Mouse (Mus musculus): ENCODE measurements at regions not wholly inside any gene's neighbourhood (a gene's known extent, or its start where the extent isn't known, plus 50 kb on each side); places are given as distances from the start of the nearest gene placed in this dataset.

DNA sequence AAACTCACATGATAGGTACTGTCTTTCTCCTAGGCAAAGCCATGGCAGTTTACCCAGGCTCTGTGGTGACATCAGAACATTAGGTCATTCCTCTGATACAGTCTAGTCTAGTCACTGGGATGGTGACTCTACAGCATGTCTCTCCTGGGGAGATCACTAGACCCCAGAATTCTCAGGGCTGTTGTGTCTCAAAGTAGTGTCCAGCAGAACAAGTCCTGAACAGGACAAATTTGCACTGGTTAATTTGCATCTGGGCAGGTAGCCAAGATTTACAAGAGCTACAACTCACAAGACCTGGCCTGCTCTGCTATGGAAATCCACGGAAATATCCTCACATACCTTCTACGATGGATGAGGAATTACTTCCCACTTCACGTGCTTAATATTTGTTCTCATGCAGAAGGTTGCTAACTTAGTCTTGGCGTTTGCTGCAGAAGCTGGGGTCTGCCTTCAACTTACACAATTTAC lies 88.2 kb upstream of the Cerkl start:
- no peak overlapping the region for H3K4me2 ChIP-seq (ENCODE audit: low read depth, low read length)
- H3K4me3 ChIP-seq (ENCODE audit: low read length) = no peak overlapping the region
- WGBS = 50% methylated on average over 4 of the region's 4 CpGs
- H3K4me1 ChIP-seq (ENCODE audit: control insufficient read depth, insufficient read depth, low read length) = peaks cover 25% of the 10 kb centered on the region
- H3K36me3 ChIP-seq (ENCODE audit: control insufficient read depth, insufficient read depth, low read length) = no peaks in the 10 kb centered on the region
- H3K27me3 ChIP-seq (replicated peaks; ENCODE audit: control insufficient read depth, insufficient read depth, low read length) = no peaks in the 10 kb centered on the region
- no peak overlapping the region for H3K9ac ChIP-seq (ENCODE audit: low read depth, low read length)
- peak; percentile 46 for ATAC-seq
- H3K27ac ChIP-seq (ENCODE audit: low read length) = 0 out of 2 replicates have a peak overlapping the region, but pooled peaks have one; percentile 19
- no peaks in the 10 kb centered on the region for H3K9me3 ChIP-seq (ENCODE audit: control insufficient read depth, low read length)

DNA sequence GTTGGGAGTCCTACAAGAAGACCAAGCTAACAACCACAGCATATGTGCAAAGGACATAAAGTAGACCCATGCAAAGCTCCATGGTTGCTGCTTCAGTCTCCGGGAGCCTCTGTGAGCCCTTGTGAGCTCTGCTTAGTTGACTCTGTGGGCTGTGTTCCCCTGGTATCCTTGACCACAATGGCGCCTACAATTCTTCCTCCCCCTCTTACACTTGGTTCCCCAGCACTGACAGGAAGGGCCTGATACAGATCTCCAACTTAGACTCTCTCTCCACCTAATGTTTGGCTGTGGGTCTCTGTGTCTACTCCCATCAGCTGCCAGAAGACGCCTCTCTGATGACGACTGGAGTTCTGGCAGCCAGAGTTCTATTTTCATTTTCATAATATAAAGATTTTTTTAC lies 88.9 kb upstream of the Itprid2 start:
- Histone ChIP-seq H3K4me3 (ENCODE audit: low read length) (no peak overlapping the region), H3K36me3 (ENCODE audit: control insufficient read depth, insufficient read depth, low read length) (no peaks in the 10 kb centered on the region), H3K9me3 (ENCODE audit: control insufficient read depth, low read length) (no peaks in the 10 kb centered on the region), H3K27me3 (replicated peaks; ENCODE audit: control insufficient read depth, insufficient read depth, low read length) (no peaks in the 10 kb centered on the region), H3K27ac (ENCODE audit: low read length) (no peak overlapping the region), H3K4me1 (ENCODE audit: control insufficient read depth, insufficient read depth, low read length) (peaks cover 26% of the 10 kb centered on the region), H3K9ac (ENCODE audit: low read depth, low read length) (no peak overlapping the region), H3K4me2 (ENCODE audit: low read depth, low read length) (no peak overlapping the region)
- no peak for ATAC-seq
- WGBS = 84% methylated on average over 4 of the region's 4 CpGs

DNA sequence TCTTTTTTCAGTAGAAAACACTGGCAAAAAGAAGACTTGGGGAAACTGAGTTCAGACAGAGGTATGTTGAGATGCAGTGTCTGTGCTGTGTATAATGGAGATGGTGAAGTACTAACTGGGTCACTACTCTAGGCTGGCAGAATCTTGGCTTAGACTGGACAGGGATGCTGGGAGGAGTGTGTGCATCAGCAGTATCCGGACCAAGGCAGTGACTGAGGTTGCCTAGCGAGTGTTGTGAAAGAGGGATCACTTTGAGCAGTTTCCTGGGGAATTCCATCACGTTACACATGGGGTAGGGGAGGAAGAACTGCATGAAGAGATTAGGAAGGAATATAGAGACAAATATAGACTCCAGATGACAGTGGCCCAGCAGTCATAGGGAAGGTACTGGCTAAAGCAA lies 87.9 kb upstream of the Itprid2 start:
- no peak for ATAC-seq
- no peaks in the 10 kb centered on the region for H3K27me3 ChIP-seq (replicated peaks; ENCODE audit: control insufficient read depth, insufficient read depth, low read length)
- peaks cover 26% of the 10 kb centered on the region for H3K4me1 ChIP-seq (ENCODE audit: control insufficient read depth, insufficient read depth, low read length)
- H3K4me2 ChIP-seq (ENCODE audit: low read depth, low read length) = no peak overlapping the region
- H3K9ac ChIP-seq (ENCODE audit: low read depth, low read length) = no peak overlapping the region
- H3K36me3 ChIP-seq (ENCODE audit: control insufficient read depth, insufficient read depth, low read length) = no peaks in the 10 kb centered on the region
- H3K4me3 ChIP-seq (ENCODE audit: low read length) = no peak overlapping the region
- no peaks in the 10 kb centered on the region for H3K9me3 ChIP-seq (ENCODE audit: control insufficient read depth, low read length)
- peak overlapping the region; percentile 2; the same call in 1 of the 2 replicates for H3K27ac ChIP-seq (ENCODE audit: low read length)
- WGBS = 56% methylated on average over 3 of the region's 3 CpGs

DNA sequence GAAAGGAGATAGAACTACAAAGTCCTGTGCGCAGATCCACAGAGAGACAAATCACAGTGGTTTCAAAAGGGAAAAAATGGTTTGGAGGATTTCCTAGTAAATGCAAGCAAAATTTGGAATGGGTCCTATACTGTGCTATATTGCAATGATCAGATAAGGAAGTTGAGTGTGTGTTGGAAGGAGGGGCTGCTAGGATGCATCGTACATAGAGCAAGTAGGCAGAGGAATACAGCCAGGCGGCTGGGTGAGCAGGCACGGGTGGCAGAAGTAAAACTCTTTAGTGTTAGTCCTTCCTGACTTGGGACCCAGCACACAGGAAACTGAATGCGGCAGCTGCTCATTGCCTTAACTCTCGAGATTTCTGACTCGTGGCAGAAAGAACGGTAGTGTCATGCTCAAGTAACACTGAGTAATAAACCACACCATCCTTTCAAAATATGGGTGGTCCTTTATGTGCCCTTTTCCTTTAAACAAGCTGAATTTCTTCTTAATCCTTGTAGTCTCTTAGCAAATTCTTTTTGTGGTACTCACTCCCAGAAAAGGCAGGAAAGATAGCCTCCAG lies 87.0 kb upstream of the Itprid2 start:
- Histone ChIP-seq H3K9ac (ENCODE audit: low read depth, low read length) (no peak overlapping the region), H3K4me2 (ENCODE audit: low read depth, low read length) (no peak overlapping the region), H3K9me3 (ENCODE audit: control insufficient read depth, low read length) (no peaks in the 10 kb centered on the region), H3K4me1 (ENCODE audit: control insufficient read depth, insufficient read depth, low read length) (peaks cover 25% of the 10 kb centered on the region), H3K36me3 (ENCODE audit: control insufficient read depth, insufficient read depth, low read length) (no peaks in the 10 kb centered on the region), H3K4me3 (ENCODE audit: low read length) (no peak overlapping the region), H3K27me3 (replicated peaks; ENCODE audit: control insufficient read depth, insufficient read depth, low read length) (no peaks in the 10 kb centered on the region), H3K27ac (ENCODE audit: low read length) (peak overlapping the region; percentile 14)
- no peak for ATAC-seq
- WGBS = 47% methylated on average over 8 of the region's 8 CpGs

DNA sequence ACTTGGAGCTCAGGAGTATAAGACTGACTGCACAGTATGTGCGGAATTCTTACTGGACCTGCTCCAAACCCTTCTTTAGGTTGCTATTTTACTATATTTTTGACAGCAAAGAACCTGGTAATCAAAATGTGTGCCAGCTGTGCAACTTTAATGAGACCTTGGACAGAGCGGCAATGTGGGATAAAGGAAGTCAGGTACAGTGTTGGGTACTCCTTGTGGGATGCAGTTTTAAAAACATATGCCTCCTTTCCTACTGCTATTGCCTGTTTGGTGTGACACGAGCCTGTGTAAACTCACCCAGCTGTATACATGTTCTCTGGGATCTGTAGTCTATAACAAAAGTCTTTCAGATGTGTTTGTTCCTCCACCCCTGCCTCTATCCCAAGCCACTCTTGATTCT lies 85.4 kb upstream of the Itprid2 start:
- Histone ChIP-seq H3K9ac (ENCODE audit: low read depth, low read length) (no peak overlapping the region), H3K27ac (ENCODE audit: low read length) (no peak overlapping the region), H3K4me2 (ENCODE audit: low read depth, low read length) (no peak overlapping the region), H3K27me3 (replicated peaks; ENCODE audit: control insufficient read depth, insufficient read depth, low read length) (no peaks in the 10 kb centered on the region), H3K4me1 (ENCODE audit: control insufficient read depth, insufficient read depth, low read length) (peaks cover 10% of the 10 kb centered on the region), H3K4me3 (ENCODE audit: low read length) (no peak overlapping the region), H3K9me3 (ENCODE audit: control insufficient read depth, low read length) (no peaks in the 10 kb centered on the region), H3K36me3 (ENCODE audit: control insufficient read depth, insufficient read depth, low read length) (no peaks in the 10 kb centered on the region)
- 66% methylated on average over 3 of the region's 3 CpGs for WGBS
- ATAC-seq = no peak

DNA sequence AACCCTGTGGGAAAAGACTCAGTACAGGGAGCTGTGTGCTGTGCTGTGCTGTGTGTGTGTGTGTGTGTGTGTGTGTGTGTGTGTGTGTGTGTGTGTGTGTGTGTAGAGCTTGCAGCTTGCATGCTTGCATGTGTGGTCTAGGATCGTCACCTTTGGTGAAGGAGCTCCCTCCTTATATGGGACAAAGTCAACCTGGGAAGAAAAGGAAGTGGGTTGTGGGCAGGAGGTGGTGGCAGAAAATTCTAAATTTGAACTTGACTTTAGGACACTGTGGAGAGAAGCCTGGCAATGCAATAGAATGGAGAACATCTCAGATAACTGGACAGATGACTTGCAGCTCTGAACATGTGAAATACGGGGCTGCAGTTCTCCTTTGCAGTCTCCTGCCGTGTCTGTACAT lies 84.7 kb upstream of the Itprid2 start:
- H3K9me3 ChIP-seq (ENCODE audit: control insufficient read depth, low read length) = no peaks in the 10 kb centered on the region
- no peaks in the 10 kb centered on the region for H3K27me3 ChIP-seq (replicated peaks; ENCODE audit: control insufficient read depth, insufficient read depth, low read length)
- peak overlapping the region; percentile 11; the same call in 1 of the 2 replicates for H3K27ac ChIP-seq (ENCODE audit: low read length)
- peaks cover 7% of the 10 kb centered on the region for H3K4me1 ChIP-seq (ENCODE audit: control insufficient read depth, insufficient read depth, low read length)
- 82% methylated on average over 3 of the region's 3 CpGs for WGBS
- H3K4me3 ChIP-seq (ENCODE audit: low read length) = no peak overlapping the region
- ATAC-seq = no peak
- no peak overlapping the region for H3K4me2 ChIP-seq (ENCODE audit: low read depth, low read length)
- H3K36me3 ChIP-seq (ENCODE audit: control insufficient read depth, insufficient read depth, low read length) = no peaks in the 10 kb centered on the region
- H3K9ac ChIP-seq (ENCODE audit: low read depth, low read length) = no peak overlapping the region

DNA sequence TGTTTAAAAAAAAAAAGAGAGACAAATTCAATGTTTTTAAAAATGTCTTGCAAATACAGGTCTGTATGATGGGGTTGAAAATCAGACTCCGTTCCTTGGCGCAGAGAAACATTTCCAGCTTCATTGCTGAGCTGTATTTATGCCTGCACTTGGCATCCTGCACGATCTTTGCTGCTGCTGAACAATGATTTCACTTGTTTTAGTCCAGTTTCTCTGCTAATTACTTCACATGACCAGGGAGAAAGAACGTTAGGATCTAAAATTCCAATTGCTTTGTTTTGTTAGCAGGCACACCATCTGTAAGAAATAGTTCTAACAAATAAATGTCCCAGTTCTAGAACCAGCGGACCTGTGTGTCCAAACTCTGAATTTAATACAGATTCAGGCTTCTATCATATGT lies 82.7 kb upstream of the Itprid2 start:
- H3K4me3 ChIP-seq (ENCODE audit: low read length) = no peak overlapping the region
- no peaks in the 10 kb centered on the region for H3K27me3 ChIP-seq (replicated peaks; ENCODE audit: control insufficient read depth, insufficient read depth, low read length)
- H3K4me2 ChIP-seq (ENCODE audit: low read depth, low read length) = no peak overlapping the region
- no peak overlapping the region for H3K9ac ChIP-seq (ENCODE audit: low read depth, low read length)
- no peaks in the 10 kb centered on the region for H3K36me3 ChIP-seq (ENCODE audit: control insufficient read depth, insufficient read depth, low read length)
- 73% methylated on average over 5 of the region's 5 CpGs for WGBS
- H3K27ac ChIP-seq (ENCODE audit: low read length) = no peak overlapping the region
- peaks cover 5% of the 10 kb centered on the region for H3K4me1 ChIP-seq (ENCODE audit: control insufficient read depth, insufficient read depth, low read length)
- no peak for ATAC-seq
- H3K9me3 ChIP-seq (ENCODE audit: control insufficient read depth, low read length) = no peaks in the 10 kb centered on the region

DNA sequence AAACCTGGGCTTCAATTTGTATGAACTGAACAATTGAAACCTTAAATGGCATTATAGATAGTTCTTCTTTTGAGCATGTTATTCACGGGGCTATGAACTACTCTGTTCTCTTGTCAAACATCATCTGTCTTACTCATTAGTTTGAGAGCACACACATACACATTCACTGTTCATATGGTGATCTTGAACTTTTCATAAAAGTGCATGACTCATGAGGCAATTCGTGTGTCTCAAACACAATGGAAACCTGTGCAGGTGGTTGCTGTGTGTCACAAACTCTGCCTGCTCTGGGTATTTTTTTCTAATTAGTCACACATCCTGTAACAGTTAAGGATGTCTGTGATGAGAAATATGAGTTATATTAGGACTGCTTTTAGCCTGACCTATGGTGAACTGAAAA lies 79.8 kb upstream of the Itprid2 start:
- Histone ChIP-seq H3K4me3 (ENCODE audit: low read length) (no peak overlapping the region), H3K27me3 (replicated peaks; ENCODE audit: control insufficient read depth, insufficient read depth, low read length) (no peaks in the 10 kb centered on the region), H3K27ac (ENCODE audit: low read length) (no peak overlapping the region), H3K9ac (ENCODE audit: low read depth, low read length) (no peak overlapping the region), H3K36me3 (ENCODE audit: control insufficient read depth, insufficient read depth, low read length) (no peaks in the 10 kb centered on the region), H3K9me3 (ENCODE audit: control insufficient read depth, low read length) (no peaks in the 10 kb centered on the region), H3K4me1 (ENCODE audit: control insufficient read depth, insufficient read depth, low read length) (no peaks in the 10 kb centered on the region), H3K4me2 (ENCODE audit: low read depth, low read length) (no peak overlapping the region)
- 0 out of 2 replicates have a peak, but pooled peaks have one; percentile 11 for ATAC-seq
- 61% methylated on average over 2 of the region's 2 CpGs for WGBS

DNA sequence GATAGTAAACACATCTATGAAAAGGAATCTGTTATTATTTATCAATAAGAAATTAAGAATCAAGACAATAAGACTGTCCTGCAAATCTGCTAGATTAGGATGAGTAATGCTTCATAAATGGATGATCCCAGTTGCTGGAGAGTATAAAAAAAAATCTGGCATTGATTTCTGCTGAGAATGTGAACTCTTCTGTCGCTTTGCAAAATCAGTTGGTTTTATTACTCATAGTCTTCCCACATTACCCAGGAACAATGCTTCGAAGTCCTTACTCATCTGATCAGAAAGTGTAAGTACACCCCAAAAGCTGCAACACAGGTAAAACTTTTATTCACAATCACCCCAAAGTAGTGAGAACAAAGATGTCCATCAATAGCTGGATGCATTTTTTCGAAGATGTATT lies 77.8 kb upstream of the Itprid2 start:
- Histone ChIP-seq H3K27me3 (replicated peaks; ENCODE audit: control insufficient read depth, insufficient read depth, low read length) (no peaks in the 10 kb centered on the region), H3K4me3 (ENCODE audit: low read length) (no peak overlapping the region), H3K9me3 (ENCODE audit: control insufficient read depth, low read length) (no peaks in the 10 kb centered on the region), H3K4me1 (ENCODE audit: control insufficient read depth, insufficient read depth, low read length) (no peaks in the 10 kb centered on the region), H3K9ac (ENCODE audit: low read depth, low read length) (no peak overlapping the region), H3K27ac (ENCODE audit: low read length) (no peak overlapping the region), H3K36me3 (ENCODE audit: control insufficient read depth, insufficient read depth, low read length) (no peaks in the 10 kb centered on the region), H3K4me2 (ENCODE audit: low read depth, low read length) (no peak overlapping the region)
- no peak for ATAC-seq
- 90% methylated on average over 3 of the region's 3 CpGs for WGBS
